Mouse (Mus musculus) heart, embryonic 11.5 days (tissue): ENCODE data around the gene Slc2a9. TPM values are rescaled to one million over a fixed set of nuclear protein-coding genes. Genes with fewer than 3 reads are reported as not detected.
A peak's percentile ranks its signal among the peaks of the same experiment; 100 is the strongest.

ENCODE experiments used
- ATAC-seq: fragments of 200-750 bp; cut with Nextera tagmentation; replicated peaks from 2 replicates; pipeline ENCODE4 v1.8.0; 2017; ENCODE audit warnings: moderate library complexity; ENCODE audit not compliant: insufficient number of reproducible peaks, low FRiP score, low TSS enrichment
- H3K27ac ChIP-seq: fragments of 300-500 bp; sonication (generic); 2 replicates; pipeline ENCODE4 v1.5.1; 2014; ENCODE audit warnings: mild to moderate bottlenecking, low read depth, low read length
- H3K27me3 ChIP-seq: fragments of 300-500 bp; sonication (generic); 2 replicates; pipeline ENCODE4 v1.6.1; 2014; ENCODE audit warnings: mild to moderate bottlenecking, low read length, mixed read lengths; ENCODE audit not compliant: control insufficient read depth, insufficient read depth
- H3K36me3 ChIP-seq: fragments of 300-500 bp; sonication (generic); 2 replicates; pipeline ENCODE4 v1.6.1; 2014; ENCODE audit warnings: mild to moderate bottlenecking, low read length, moderate library complexity, mixed read lengths; ENCODE audit not compliant: control insufficient read depth, insufficient read depth
- H3K4me1 ChIP-seq: fragments of 300-500 bp; sonication (generic); 2 replicates; pipeline ENCODE4 v1.6.1; 2014; ENCODE audit warnings: low read length; ENCODE audit not compliant: control insufficient read depth, insufficient read depth
- H3K4me2 ChIP-seq: fragments of 300-500 bp; sonication (generic); 2 replicates; pipeline ENCODE4 v1.6.1; 2014; ENCODE audit warnings: mild to moderate bottlenecking, moderate library complexity
- H3K4me3 ChIP-seq: fragments of 300-500 bp; sonication (generic); 2 replicates; pipeline ENCODE4 v1.5.1; 2014; ENCODE audit warnings: low read depth, low read length
- H3K9ac ChIP-seq: fragments of 300-500 bp; sonication (generic); 2 replicates; pipeline ENCODE4 v1.6.1; 2014; ENCODE audit warnings: mild to moderate bottlenecking, low read depth, low read length, moderate library complexity
- H3K9me3 ChIP-seq: fragments of 300-500 bp; sonication (generic); replicated peaks from 2 replicates; pipeline ENCODE4 v1.6.1; 2016; ENCODE audit warnings: low read length; ENCODE audit not compliant: control insufficient read depth
- WGBS: fragments of 180-500 bp; shearing (Covaris S2); extraction: QIAGEN DNeasy Blood & Tissue Kit; methylation state at CpG from one replicate; pipeline ENCODE4 v1.1.7; 2014; ENCODE audit not compliant: insufficient replicate concordance; 5-methylcytosine and 5-hydroxymethylcytosine counted together
- polyA plus RNA-seq: library from polyadenylated mRNA; unstranded; fragments of >200 nt; fragmentation: Nextera tagmentation; extraction: Ambion mirVana; gene quantifications from 2 replicates; pipeline ENCODE4 v1.2.1, GENCODE M21; 2014

Gene Slc2a9
- polyA plus RNA-seq, 1 experiment from 2014 or later, result 0.19 TPM

GRCm38 (mm10) chr5:38441088-38441839, 61.7 kb downstream of the Slc2a9 start:
- Histone ChIP-seq H3K27ac (no peak overlapping the region), H3K4me2 (no peak overlapping the region), H3K4me1 (no peaks in the 10 kb centered on the region), H3K9ac (no peak overlapping the region), H3K27me3 (no peaks in the 10 kb centered on the region), H3K4me3 (no peak overlapping the region), H3K9me3 (no peaks in the 10 kb centered on the region), H3K36me3 (no peaks in the 10 kb centered on the region)
- 67% methylated on average over 10 of the region's 10 CpGs for WGBS
- no peak for ATAC-seq

- 83% methylated on average over 9 of the region's 9 CpGs for WGBS
- no peak overlapping the region for H3K4me3 ChIP-seq
- no peaks in the 10 kb centered on the region for H3K36me3 ChIP-seq
- no peaks in the 10 kb centered on the region for H3K4me1 ChIP-seq
- no peak overlapping the region for H3K9ac ChIP-seq
- no peak overlapping the region for H3K27ac ChIP-seq
- no peak overlapping the region for H3K4me2 ChIP-seq
- no peak for ATAC-seq
- no peaks in the 10 kb centered on the region for H3K27me3 ChIP-seq
- H3K9me3 ChIP-seq, result no peaks in the 10 kb centered on the region
Measured at GRCm38 (mm10) chr5:38440252-38441005, 62.5 kb downstream of the Slc2a9 start.

DNA sequence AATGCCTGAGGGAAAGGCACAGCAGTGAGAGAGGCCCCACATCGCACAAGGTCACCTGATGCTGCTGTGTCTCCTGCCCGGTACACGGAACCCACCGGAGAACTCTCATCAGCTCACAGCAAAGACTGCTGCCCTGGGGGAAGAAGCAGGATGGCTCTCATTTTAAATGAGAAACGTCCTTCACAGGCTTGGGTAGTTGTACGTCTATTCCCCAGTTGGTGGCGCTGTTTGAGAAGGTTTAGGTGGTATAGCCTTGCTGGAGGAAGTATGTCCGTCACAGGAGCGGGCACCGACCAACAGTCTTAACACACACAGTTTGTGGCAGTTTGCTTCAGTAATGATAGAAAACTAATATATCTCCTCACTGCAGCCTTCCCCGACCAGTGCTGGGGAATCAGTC, 66.3 kb downstream of the Slc2a9 start:
- Histone ChIP-seq H3K4me3 (no peak overlapping the region), H3K9me3 (no peaks in the 10 kb centered on the region), H3K4me1 (no peaks in the 10 kb centered on the region), H3K36me3 (no peaks in the 10 kb centered on the region), H3K27me3 (no peaks in the 10 kb centered on the region), H3K4me2 (no peak overlapping the region), H3K27ac (no peak overlapping the region), H3K9ac (no peak overlapping the region)
- WGBS, result 93% methylated on average over 11 of the region's 11 CpGs
- no peak for ATAC-seq

- H3K36me3 ChIP-seq, result no peaks in the 10 kb centered on the region
- H3K27me3 ChIP-seq, result no peaks in the 10 kb centered on the region
- no peaks in the 10 kb centered on the region for H3K4me1 ChIP-seq
- H3K27ac ChIP-seq, result no peak overlapping the region
- H3K4me2 ChIP-seq, result no peak overlapping the region
- ATAC-seq, result no peak
- no peak overlapping the region for H3K4me3 ChIP-seq
- H3K9me3 ChIP-seq, result no peaks in the 10 kb centered on the region
- 76% methylated on average over 3 of the region's 3 CpGs for WGBS
- H3K9ac ChIP-seq, result no peak overlapping the region
Measured at GRCm38 (mm10) chr5:38434875-38435274, 68.1 kb downstream of the Slc2a9 start.

DNA sequence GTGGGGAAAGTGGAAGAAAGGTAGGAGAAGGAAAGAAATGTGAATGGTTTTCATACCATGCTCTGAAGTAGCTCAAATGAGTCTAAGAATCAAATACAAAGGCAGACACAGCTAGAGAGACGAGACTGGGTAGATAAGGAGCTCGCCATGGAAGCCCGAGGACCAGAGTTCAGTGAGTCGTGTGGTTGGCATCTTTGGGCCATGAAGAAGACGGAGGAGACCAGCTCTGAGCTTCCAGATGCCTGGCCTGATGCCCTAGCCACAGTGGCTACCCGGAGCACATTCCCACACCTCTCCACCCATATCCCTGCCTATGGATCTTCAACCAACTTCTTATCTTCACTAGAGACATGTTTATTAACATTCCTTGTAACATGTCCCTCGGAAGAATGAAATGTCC, 71.7 kb downstream of the Slc2a9 start:
- Histone ChIP-seq H3K36me3 (no peaks in the 10 kb centered on the region), H3K9me3 (no peaks in the 10 kb centered on the region), H3K4me2 (no peak overlapping the region), H3K4me1 (0 out of 2 replicates have a peak, but pooled peaks cover 3% of the 10 kb centered on the region), H3K4me3 (no peak overlapping the region), H3K9ac (no peak overlapping the region), H3K27me3 (no peaks in the 10 kb centered on the region), H3K27ac (no peak overlapping the region)
- ATAC-seq, result no peak
- WGBS, result 65% methylated on average over 7 of the region's 7 CpGs

DNA sequence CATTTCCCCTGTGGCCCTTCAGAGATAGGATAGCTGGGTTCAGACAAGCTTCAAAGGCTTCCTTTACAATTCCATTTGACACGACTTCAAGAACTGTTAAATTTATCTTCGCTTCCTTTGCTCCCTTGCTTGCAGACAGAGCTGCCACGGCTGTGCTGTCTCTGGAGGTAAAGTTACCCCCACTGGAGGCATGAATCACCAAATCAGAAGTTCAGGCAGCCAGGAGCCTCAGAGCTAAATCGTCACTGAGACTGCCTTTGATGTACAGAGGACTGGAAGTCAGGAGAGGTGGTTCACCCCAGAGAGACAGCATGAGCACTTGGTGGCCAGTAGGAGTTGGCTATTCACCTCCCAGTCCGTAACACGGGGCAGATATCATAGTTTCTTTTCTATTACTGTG, 73.8 kb downstream of the Slc2a9 start:
- 27% methylated on average over 6 of the region's 6 CpGs for WGBS
- H3K9ac ChIP-seq, result no peak overlapping the region
- 0 out of 2 replicates have a peak, but pooled peaks cover 3% of the 10 kb centered on the region for H3K4me1 ChIP-seq
- H3K4me2 ChIP-seq, result no peak overlapping the region
- H3K27me3 ChIP-seq, result no peaks in the 10 kb centered on the region
- no peaks in the 10 kb centered on the region for H3K36me3 ChIP-seq
- no peak overlapping the region for H3K27ac ChIP-seq
- no peak overlapping the region for H3K4me3 ChIP-seq
- ATAC-seq, result no peak
- H3K9me3 ChIP-seq, result no peaks in the 10 kb centered on the region

DNA sequence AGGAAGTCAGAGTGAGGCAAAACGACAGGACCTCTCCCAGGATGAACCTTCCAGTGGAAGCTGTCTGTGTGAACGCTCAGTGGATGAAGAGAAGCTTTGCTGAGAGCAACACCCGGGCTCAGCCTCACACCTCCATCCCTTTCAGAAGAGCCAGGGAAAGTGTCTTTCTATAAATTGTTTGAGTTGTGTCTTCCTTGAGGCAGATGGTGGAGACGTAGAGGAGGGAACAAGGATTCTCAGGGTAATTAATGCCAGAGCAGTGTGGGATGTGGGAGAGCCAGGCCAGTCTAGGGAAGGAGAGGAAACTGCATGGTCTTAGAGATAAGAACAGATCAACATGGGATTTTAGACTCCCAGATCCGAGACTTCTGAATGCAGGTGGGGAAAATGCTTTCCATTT, 75.2 kb downstream of the Slc2a9 start:
- H3K4me2 ChIP-seq, result no peak overlapping the region
- WGBS, result 58% methylated on average over 5 of the region's 5 CpGs
- H3K9ac ChIP-seq, result no peak overlapping the region
- H3K4me3 ChIP-seq, result no peak overlapping the region
- H3K4me1 ChIP-seq, result 0 out of 2 replicates have a peak, but pooled peaks cover 3% of the 10 kb centered on the region
- no peaks in the 10 kb centered on the region for H3K9me3 ChIP-seq
- no peak overlapping the region for H3K27ac ChIP-seq
- ATAC-seq, result no peak
- H3K36me3 ChIP-seq, result no peaks in the 10 kb centered on the region
- H3K27me3 ChIP-seq, result no peaks in the 10 kb centered on the region

- H3K27ac ChIP-seq, result peak overlapping the region; percentile 68; the same call in 1 of the 2 replicates
- H3K4me3 ChIP-seq, result no peak overlapping the region
- ATAC-seq, result peak; percentile 89
- H3K36me3 ChIP-seq, result no peaks in the 10 kb centered on the region
- no peaks in the 10 kb centered on the region for H3K27me3 ChIP-seq
- no peak overlapping the region for H3K4me2 ChIP-seq
- H3K9ac ChIP-seq, result no peak overlapping the region
- WGBS, result 55% methylated on average over 6 of the region's 6 CpGs
- H3K9me3 ChIP-seq, result no peaks in the 10 kb centered on the region
- H3K4me1 ChIP-seq, result 0 out of 2 replicates have a peak, but pooled peaks cover 3% of the 10 kb centered on the region
Measured at GRCm38 (mm10) chr5:38425569-38425968, 77.4 kb downstream of the Slc2a9 start.
